Mouse (Mus musculus) heart, adult 11 months (tissue): ENCODE measurements around the gene Med13.
A peak's percentile ranks its signal among the peaks of the same experiment; 100 is the strongest.

ENCODE experiments used
- DNase-seq: peaks from one replicate; pipeline ENCODE4 v3.0.0; 2022

Gene Med13

GRCm38 (mm10) chr11:86356854-86357788, at the start of gene Med13:
Gene Med13, minus strand, starts transcription at chr11:86357602.
- peak; percentile 96 for DNase-seq

DNA sequence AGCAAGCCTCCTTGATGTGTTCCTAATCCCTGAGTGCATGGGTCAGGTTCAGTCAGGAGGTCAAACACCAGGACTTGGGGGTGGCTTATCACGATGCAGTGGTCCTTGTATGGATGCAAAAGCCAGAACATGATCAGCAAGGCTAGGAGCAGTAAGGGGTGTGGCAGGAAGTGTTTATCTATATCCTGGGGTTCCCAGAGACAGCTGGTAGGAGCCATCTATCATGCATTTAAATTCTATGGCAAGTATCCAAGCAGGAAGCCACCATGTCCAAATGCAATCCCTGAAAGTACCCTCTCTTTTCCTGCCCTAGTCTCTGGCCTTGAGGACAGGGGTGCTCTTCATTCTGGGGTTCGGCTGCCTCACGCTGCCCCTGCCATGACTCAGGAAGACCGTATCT, 47.2 kb upstream of the Med13 start:
- no peak for DNase-seq

GRCm38 (mm10) chr11:86403845-86404244, 46.4 kb upstream of the Med13 start:
- DNase-seq: peak; percentile 86

DNA sequence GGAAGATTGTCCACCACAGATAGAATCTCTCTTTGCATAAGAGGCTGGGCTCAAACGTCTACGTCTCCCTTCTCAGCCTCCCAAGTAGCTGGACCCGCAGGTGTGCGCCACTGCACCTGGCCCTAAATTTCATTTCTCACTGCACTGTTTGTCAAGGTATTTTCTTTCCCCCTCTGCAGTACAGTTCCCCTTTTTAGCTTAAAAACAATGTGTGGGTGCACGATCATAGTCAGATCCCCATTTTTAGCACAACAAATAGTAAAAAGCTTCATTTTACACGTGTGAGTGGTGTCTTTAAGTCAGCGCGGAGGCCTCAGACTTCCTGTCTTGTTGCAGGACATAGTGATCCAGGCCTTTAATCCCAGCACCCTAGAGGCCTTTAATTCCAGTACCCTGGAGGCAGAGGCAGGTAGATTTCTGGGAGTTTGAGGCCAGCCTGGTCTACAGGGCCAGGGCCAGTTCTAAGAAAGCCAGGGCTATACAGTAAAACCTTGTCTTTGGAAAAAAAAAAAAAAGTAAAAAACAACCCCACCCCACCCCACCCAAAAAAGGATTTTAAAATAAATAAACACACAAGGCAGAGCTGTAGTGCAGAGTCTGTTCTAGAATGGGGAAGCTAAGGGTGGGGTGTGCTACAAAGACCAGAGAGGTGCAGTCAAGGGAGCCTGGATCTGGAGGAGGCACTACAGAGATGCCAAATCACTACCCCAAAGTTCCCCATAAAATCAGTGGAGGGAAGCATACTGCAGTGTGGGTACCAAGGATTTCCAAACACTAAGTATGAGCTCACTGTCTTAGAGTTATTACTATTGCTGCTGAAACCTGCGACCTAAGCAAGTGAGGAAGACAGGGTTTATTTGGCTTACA, 42.1 kb upstream of the Med13 start:
- peak; percentile 86 for DNase-seq

GRCm38 (mm10) chr11:86396950-86397594, 39.7 kb upstream of the Med13 start:
- peak; percentile 64 for DNase-seq

- DNase-seq: peak; percentile 41
Observed at GRCm38 (mm10) chr11:86396518-86396917, 39.1 kb upstream of the Med13 start.

DNA sequence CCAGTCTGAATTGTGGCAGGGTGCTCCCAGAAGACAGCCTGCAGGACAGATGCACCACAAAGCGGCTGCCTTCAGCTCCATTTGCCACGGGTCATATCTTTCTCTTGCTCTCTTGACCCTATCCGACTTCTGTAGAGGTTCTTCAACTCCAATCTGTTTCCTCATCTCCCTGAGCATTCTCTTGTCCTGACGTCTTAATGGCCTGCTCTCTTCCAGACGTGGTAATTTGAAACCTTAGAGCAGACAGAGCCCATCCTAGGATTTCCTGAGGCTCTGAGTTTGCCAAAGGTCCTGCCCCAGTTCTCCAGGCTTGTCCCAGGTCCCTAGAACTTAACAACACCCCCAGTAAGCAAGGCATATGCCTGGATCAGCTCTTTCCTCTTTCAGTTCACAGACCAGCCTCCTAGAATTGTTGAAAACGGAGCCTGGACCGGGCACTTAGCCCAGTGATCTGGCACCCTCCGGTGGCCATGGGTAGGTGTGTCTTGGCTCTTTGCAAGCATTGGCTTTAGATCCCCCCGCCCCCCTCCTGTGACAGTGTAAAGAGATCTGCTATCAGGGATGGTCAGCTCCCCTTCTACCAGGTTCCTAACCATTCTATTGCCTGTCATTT, 38.2 kb upstream of the Med13 start:
- peak; percentile 92 for DNase-seq

DNA sequence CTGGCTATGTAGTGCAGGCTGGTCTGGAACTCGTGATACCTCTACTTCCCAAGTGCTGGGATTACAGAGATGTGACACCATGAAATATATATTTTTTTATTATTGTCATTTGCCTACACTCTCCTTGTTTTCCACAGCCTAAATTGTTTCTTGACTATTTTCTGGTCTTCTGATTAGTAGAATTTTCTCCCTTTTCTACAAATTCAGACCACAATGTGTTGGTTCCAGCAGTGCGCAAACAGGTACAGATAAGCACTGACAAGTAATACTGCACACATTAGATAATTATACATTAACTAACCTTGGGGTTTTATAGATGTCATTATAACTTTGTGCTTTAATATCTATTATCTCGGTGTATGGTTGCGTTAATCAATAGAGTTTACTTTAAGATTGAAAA, 37.7 kb upstream of the Med13 start:
- DNase-seq: no peak

- DNase-seq: no peak
Observed at GRCm38 (mm10) chr11:86391687-86392086, 34.3 kb upstream of the Med13 start.

DNA sequence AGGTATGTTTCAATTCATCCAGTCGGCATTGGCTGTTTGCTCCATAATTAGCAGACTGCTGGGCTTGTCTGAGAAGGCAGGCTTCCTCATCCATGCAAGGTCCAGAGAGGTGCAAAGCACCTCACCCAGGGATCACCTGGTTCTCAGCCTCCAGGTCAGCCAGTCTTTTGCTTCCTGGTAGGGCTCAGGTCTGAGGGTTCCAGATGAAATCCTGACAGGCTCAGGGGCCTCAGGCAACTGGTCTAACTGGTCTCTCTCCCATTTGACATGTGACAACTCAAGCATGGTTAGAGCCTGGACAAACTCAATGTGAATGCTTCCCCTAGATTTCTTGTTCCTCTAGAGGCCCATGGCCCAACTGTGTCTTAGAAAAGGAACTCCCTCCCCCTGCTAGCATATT, 32.9 kb upstream of the Med13 start:
- DNase-seq: no peak

DNA sequence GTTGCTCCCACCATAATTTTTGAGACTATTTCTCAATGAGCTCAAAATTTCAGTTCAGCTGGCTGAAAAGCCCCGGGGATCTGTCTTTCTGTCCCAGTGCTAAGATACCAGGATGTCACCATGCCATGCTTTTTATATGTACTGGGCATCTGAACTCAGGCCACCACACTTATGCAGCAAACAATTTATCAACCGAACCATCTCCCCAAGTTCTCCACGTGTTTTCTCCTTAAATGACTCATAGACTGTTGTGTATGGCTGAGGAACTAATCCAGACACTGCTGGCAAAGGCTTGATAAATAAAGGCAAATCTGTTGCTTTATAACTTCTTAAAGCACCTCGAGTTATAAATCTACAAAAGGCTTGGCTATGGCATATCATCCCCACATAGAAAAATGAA, 32.1 kb upstream of the Med13 start:
- no peak for DNase-seq

- no peak for DNase-seq
Observed at GRCm38 (mm10) chr11:86388821-86389480, 31.5 kb upstream of the Med13 start.

DNA sequence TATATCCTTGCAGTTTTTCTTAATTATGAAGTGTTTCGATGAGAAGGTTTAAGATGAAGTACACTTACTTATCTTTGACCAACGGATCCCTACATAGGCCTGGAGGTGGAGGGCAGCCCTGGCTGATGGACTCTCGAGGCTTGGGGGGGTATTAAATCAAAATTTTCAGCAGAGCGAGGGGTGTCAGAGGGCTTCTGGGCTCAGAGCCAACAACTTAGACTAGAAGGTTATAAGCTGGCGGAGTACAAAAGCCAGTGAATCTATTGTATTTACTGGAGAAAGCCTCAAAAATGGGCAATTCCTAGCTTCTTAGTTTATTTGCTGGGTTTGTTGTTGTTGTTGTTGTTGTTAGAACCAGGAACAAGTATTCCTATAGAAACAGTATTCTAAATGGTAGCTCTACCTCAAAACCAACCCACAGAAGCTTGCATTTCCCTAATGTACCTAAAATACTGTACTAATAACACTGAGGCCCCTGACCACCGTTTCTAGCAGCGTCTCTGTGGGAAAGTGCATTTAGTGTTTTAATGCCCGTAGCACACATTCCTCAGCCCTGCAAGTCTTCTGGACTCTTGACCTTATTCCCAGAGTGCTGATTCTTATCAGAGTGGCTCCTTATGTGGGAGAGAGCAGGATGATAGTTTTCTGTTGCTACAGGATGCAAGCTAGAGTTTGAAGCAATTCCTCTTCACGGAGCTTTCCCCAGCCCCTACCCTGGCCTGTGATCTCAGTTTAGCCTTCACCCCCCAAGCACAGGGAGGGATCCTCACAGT, 29.9 kb upstream of the Med13 start:
- no peak for DNase-seq

DNA sequence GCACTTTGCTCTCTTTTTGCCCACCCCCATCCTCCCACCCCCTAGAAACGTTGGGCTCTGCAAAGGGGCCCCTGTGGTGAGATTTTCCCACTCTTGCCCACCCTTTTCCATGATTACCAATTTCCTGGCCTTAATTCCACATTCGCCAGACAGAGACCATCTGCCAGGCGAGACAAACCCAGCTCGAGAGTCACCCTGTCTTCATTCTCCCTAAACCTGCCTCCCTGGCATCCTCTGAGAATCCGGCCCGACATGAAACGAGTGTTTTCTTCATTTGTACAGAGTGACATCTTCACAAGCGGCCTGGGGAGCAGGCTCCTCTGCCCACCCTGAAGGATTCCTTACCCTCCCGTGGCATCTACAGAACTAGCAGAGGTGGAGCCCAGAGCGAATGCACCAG, 29.2 kb upstream of the Med13 start:
- peak; percentile 41 for DNase-seq

DNA sequence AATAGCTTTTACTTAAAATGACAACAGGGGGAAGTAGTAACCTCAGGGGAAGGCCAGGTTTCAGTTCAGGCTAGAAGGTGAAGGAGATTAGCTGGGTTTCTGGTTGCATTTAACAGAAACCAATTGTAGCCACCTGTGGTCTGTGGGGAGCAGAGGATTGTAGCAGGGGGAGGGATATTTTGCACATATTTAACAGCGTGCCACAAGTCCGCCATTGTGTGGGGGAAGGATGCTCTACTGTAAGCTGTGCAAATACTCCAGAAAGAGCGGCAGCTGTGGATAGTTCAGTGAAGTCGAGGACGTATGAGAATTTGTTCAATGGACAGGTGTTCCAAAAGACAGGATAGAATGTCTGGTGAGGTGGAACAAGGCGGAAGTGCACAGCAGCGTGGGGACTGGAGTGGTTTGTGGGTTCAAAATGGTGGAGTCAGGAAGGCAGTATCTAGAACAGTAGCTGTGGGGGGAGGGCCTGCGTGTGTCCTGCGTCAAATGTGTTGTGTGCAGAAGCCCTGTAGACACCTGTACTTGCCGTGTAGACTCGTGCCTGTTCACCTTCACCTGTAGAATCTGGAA, 28.4 kb upstream of the Med13 start:
- peak; percentile 84 for DNase-seq

DNA sequence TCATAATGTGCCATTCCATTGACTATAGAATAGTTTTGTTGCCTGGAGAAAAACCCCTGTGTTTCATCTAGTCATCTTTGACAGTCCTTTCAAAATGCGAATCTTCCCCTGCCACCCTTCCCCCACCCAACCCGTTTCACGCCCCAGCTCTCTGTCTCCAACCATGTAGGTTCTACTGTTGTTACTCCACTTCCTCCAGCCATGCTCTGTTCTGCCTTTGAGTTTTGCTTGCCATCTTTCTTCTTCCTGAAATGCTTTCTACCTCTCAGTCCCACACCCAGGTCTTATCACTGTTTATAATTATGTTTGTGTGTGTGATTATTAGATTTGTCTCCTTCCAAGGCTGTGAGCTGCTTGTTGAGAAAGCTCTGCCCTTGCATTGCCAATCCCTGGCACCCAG, 26.7 kb upstream of the Med13 start:
- DNase-seq: no peak

- DNase-seq: peak; percentile 58
Observed at GRCm38 (mm10) chr11:86382520-86383157, 25.2 kb upstream of the Med13 start.

DNA sequence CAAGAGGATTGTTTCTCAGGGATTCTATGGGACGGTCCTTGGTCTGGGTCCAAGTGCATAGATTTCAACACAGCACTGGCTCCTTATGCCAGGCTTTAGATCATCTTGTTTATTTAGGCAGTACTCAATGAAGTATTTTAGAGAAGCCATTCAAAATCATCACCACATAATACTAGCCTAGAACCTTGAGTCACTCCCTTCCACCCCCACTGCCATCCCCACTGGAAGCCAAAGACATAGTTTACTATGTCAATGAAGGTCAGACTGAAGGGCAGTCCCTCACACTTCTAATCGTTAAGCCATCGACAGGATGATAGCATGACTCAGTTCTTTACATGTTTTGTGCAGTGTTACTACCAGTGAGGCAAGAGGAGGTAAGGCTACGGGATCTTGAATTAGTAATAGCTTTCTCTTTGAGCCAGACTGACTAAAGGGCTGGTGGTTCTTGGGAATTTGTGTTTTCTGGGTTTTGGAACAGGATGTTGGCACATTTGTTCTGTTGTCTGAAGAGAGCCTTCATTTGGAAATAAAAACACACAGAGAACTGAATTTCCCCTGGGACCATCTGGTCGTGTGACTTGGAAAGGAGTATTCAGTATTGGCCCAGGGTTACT, 24.2 kb upstream of the Med13 start:
- peak; percentile 90 for DNase-seq

DNA sequence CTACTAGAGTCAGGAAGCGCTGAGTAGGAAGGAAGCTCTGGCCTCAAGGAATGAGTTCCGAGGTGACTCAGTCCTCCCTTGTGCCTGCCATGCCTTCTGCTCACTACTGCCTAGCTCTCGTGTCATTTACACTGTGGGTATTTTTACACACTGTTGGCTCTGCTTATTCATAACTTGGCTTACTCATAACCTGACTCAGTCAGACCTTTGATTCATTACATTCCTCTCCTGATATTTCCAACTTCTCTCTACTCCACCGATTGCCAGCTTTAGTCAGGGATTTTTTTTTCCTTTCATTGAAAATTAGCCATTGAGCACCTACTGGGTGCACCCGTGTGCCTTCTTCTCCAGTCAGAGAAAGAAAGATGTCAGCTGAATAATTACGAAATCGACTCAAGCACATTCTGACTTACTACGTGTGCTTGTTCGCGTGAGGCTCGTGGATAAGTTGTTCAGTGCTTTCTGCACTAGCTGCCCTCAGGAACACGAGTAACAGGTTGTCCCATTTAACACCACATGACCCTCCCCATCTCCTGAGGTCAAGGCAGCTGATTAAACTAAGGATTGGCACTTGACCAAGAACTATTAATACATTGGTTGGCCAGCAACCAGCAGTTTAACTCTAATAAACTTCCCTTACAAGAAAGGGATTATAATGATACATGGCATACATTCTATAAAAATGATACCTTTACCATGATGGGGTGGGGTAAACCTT, 23.3 kb upstream of the Med13 start:
- DNase-seq: peak; percentile 67
